Mouse (Mus musculus) E14TG2a.4 (cell line): Measurements from ENCODE around the gene Rassf2.

Source experiments
- CTCF ChIP-seq: conservative IDR thresholded peaks from 2 replicates; pipeline ENCODE4 v1.5.1; 2014; ENCODE audit warnings: low read length
- NANOG ChIP-seq: IDR thresholded peaks from 2 replicates; pipeline ENCODE4 v1.6.1; 2014; ENCODE audit warnings: borderline replicate concordance, low read length, mixed read lengths

- TF ChIP-seq CTCF, result no peak
- TF ChIP-seq NANOG, result no peak
These were observed 43.0 kb upstream of the Rassf2 start for GRCm38 (mm10) chr2:132073052-132073451.
